Mouse (Mus musculus): ENCODE results near the gene Phf5a. TPM values are rescaled to one million over a fixed set of nuclear protein-coding genes. Genes with fewer than 3 reads are reported as not detected.

The Phf5a gene
- polyA plus RNA-seq, 1 experiment from 2014 or later, result 237 TPM

DNA sequence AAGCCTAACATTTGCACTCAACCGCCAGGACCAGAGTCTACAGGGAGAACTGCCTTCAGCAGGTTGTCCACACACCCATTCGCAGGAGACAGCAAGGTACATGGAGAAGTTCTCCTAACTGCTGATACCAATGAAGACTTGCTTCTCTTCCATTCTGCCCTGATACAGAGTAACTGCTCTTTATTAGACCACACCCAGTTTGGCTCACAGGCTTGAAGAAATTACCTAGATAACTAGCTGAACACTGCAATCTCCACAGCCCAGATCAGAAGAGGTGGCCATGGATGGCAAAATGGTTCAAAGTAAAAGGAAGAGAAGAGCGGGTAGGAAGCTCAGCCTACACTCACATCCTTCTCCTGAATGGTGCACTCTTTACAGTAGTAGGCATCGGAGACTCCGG, 1.7 kb downstream of the Phf5a start:
- no peaks in the 10 kb centered on the region for H3K9me3 ChIP-seq (ENCODE audit: control insufficient read depth, low read length)
- peak; percentile 57 for ATAC-seq (replicated peaks; ENCODE audit: low FRiP score)
- 91% methylated on average over 5 of the region's 5 CpGs for WGBS
- H3K9ac ChIP-seq (ENCODE audit: low read depth, low read length), result peak overlapping the region; percentile 32
- peaks cover 13% of the 10 kb centered on the region for H3K4me1 ChIP-seq (replicated peaks; ENCODE audit: control insufficient read depth, insufficient read depth, low read length)
- no peaks in the 10 kb centered on the region for H3K27me3 ChIP-seq (replicated peaks; ENCODE audit: control insufficient read depth, insufficient read depth, low read length)
- peak overlapping the region; percentile 94; the same call in 1 of the 2 replicates for H3K4me3 ChIP-seq (ENCODE audit: low read depth, low read length)
- DNase-seq (ENCODE audit: low spot score), result no peak
- peaks cover 44% of the 10 kb centered on the region for H3K36me3 ChIP-seq (ENCODE audit: control insufficient read depth, insufficient read depth, low read length)
- H3K27ac ChIP-seq (ENCODE audit: low read depth, low read length), result peak overlapping the region; percentile 79
- H3K4me2 ChIP-seq, result peak overlapping the region; percentile 77

DNA sequence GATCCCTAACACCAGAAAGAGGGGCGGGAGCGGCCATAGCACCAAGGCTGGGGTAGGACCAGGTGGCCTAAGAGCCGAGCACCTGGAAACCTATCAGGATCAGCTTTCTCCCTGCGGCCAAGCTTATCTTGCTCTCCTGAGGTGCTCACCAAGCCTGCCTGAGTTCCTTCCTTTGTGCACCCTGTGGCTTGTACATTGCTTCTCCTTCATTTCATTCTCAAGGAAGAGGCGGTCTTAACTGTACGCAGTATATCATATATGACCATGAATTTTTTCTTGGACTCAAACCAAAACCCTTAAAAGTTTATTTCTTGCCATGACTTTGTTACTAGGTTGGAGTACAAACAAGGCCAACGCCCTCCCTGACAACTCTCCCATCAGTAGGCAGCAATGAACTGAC, 7.5 kb downstream of the Phf5a start:
- H3K4me1 ChIP-seq (replicated peaks; ENCODE audit: control insufficient read depth, insufficient read depth, low read length), result peaks cover 3% of the 10 kb centered on the region; the same call in 1 of the 2 replicates
- no peak overlapping the region for H3K9ac ChIP-seq (ENCODE audit: low read depth, low read length)
- no peaks in the 10 kb centered on the region for H3K27me3 ChIP-seq (replicated peaks; ENCODE audit: control insufficient read depth, insufficient read depth, low read length)
- ATAC-seq (replicated peaks; ENCODE audit: low FRiP score) (no peak), DNase-seq (ENCODE audit: low spot score) (no peak)
- H3K27ac ChIP-seq (ENCODE audit: low read depth, low read length), result no peak overlapping the region
- no peak overlapping the region for H3K4me3 ChIP-seq (ENCODE audit: low read depth, low read length)
- H3K36me3 ChIP-seq (ENCODE audit: control insufficient read depth, insufficient read depth, low read length), result peaks cover 31% of the 10 kb centered on the region
- WGBS, result 85% methylated on average over 7 of the region's 7 CpGs
- no peak overlapping the region for H3K4me2 ChIP-seq
- H3K9me3 ChIP-seq (ENCODE audit: control insufficient read depth, low read length), result no peaks in the 10 kb centered on the region

- WGBS, result 39% methylated on average over 8 of the region's 8 CpGs
- Histone ChIP-seq H3K27ac (ENCODE audit: low read depth, low read length) (peak overlapping the region; percentile 53; the same call in 1 of the 2 replicates), H3K9me3 (ENCODE audit: control insufficient read depth, low read length) (no peaks in the 10 kb centered on the region), H3K36me3 (ENCODE audit: control insufficient read depth, insufficient read depth, low read length) (peaks cover 5% of the 10 kb centered on the region), H3K4me2 (peak overlapping the region; percentile 98), H3K4me1 (replicated peaks; ENCODE audit: control insufficient read depth, insufficient read depth, low read length) (0 out of 2 replicates have a peak, but pooled peaks cover 6% of the 10 kb centered on the region), H3K9ac (ENCODE audit: low read depth, low read length) (no peak overlapping the region), H3K27me3 (replicated peaks; ENCODE audit: control insufficient read depth, insufficient read depth, low read length) (no peaks in the 10 kb centered on the region), H3K4me3 (ENCODE audit: low read depth, low read length) (peak overlapping the region; percentile 90; the same call in 1 of the 2 replicates)
- DNase-seq (ENCODE audit: low spot score), result no peak
- no peak for ATAC-seq (replicated peaks; ENCODE audit: low FRiP score)
Observed at GRCm38 (mm10) chr15:81860471-81861135, 11.1 kb downstream of the Phf5a start.

DNA sequence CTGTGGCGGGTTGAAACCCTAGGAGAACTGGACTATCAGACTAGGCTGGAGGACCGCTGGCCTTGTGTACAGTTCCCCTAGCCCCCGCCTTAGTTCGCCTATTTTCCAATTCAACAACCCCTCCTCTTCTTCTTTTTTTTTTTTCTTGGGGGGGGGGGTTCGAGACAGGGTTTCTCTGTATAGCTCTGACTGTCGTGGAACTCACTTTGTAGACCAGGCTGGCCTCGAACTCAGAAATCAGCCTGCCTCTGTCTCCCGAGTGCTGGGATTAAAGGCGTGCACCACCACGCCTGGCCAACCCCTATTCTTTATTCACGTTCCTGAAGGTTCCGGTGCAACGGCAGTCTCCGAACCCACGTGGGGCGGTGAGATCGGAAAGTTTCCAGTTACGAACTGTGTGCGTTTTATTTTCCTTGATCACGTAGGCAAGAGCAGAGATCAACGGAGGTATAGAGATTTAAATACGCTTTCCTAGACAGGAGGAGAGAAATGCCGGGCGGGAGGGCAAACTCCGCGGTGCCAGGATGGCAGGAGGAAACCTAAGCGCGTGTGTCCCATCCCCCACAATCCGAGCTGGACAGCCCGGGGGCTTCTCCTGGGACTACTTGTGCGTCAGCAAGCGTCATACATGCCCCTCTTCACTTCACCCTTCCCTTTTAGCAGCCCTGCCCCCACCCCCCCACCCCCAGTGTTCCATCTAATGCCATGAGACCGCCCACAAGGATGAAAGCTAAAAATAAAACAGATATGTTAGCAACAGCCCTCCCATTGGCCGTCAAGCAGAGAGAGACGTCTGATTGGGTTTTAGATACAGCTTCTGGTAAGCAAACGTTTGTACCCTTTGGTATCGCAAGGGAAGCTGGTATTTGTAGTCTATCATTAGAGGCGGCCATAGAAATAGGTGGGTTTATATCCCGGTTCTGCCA, 12.1 kb downstream of the Phf5a start:
- Histone ChIP-seq H3K27me3 (replicated peaks; ENCODE audit: control insufficient read depth, insufficient read depth, low read length) (no peaks in the 10 kb centered on the region), H3K27ac (ENCODE audit: low read depth, low read length) (peak overlapping the region; percentile 94), H3K4me2 (peak overlapping the region; percentile 98), H3K4me1 (replicated peaks; ENCODE audit: control insufficient read depth, insufficient read depth, low read length) (peaks cover 9% of the 10 kb centered on the region; the same call in 1 of the 2 replicates), H3K36me3 (ENCODE audit: control insufficient read depth, insufficient read depth, low read length) (no peaks in the 10 kb centered on the region), H3K4me3 (ENCODE audit: low read depth, low read length) (peak overlapping the region; percentile 90), H3K9ac (ENCODE audit: low read depth, low read length) (peak overlapping the region; percentile 84), H3K9me3 (ENCODE audit: control insufficient read depth, low read length) (no peaks in the 10 kb centered on the region)
- DNase-seq (ENCODE audit: low spot score) (peak; percentile 86), ATAC-seq (replicated peaks; ENCODE audit: low FRiP score) (peak; percentile 79)
- 1% methylated on average over 39 of the region's 39 CpGs for WGBS

- peaks cover 9% of the 10 kb centered on the region; the same call in 1 of the 2 replicates for H3K4me1 ChIP-seq (replicated peaks; ENCODE audit: control insufficient read depth, insufficient read depth, low read length)
- peak within 1 kb of the TSS; percentile 84 for H3K9ac ChIP-seq (ENCODE audit: low read depth, low read length)
- H3K36me3 ChIP-seq (ENCODE audit: control insufficient read depth, insufficient read depth, low read length), result peaks cover 2% of the 10 kb centered on the region; the same call in 1 of the 2 replicates
- H3K4me3 ChIP-seq (ENCODE audit: low read depth, low read length), result peak within 1 kb of the TSS; percentile 90
- no peaks in the 10 kb centered on the region for H3K27me3 ChIP-seq (replicated peaks; ENCODE audit: control insufficient read depth, insufficient read depth, low read length)
- peak within 1 kb of the TSS; percentile 94 for H3K27ac ChIP-seq (ENCODE audit: low read depth, low read length)
- DNase-seq (ENCODE audit: low spot score), result peak; percentile 73
- under 1% methylated on average over 44 of the region's 44 CpGs for WGBS
- ATAC-seq (replicated peaks; ENCODE audit: low FRiP score), result 0 out of 2 replicates have a peak, but pooled peaks have one; percentile 3
- H3K9me3 ChIP-seq (ENCODE audit: control insufficient read depth, low read length), result no peaks in the 10 kb centered on the region
- peak within 1 kb of the TSS; percentile 98 for H3K4me2 ChIP-seq
Observed at GRCm38 (mm10) chr15:81858517-81859329, 13.0 kb downstream of the Phf5a start, which contains the start of gene Tob2. Gene Tob2 (minus strand): TSS chr15:81858796.

DNA sequence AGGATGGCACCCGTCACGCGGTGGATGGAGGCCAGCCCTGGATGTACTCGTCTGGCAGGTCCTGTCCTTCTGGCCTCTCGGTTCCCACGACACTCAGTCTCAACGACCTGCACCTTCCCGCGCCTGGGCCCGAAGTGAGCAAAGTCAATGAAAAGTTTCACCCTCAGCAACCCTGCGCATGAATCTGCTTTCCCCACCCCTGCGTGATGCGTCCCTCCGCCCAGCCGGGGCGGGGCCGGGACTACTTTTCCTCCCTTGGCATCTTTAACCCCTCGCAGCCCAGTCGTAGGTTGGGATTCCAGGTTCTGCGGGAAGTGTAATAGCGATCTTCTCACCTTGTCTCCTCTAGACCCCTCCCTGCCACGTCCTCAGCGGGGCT, 13.6 kb downstream of the Phf5a start:
- under 1% methylated on average over 23 of the region's 23 CpGs for WGBS
- H3K27me3 ChIP-seq (replicated peaks; ENCODE audit: control insufficient read depth, insufficient read depth, low read length), result no peaks in the 10 kb centered on the region
- ATAC-seq (replicated peaks; ENCODE audit: low FRiP score) (peak; percentile 37), DNase-seq (ENCODE audit: low spot score) (peak; percentile 95)
- H3K4me1 ChIP-seq (replicated peaks; ENCODE audit: control insufficient read depth, insufficient read depth, low read length), result peaks cover 9% of the 10 kb centered on the region; the same call in 1 of the 2 replicates
- peak overlapping the region; percentile 84 for H3K9ac ChIP-seq (ENCODE audit: low read depth, low read length)
- peak overlapping the region; percentile 98 for H3K4me2 ChIP-seq
- H3K27ac ChIP-seq (ENCODE audit: low read depth, low read length), result peak overlapping the region; percentile 94
- peaks cover 2% of the 10 kb centered on the region; the same call in 1 of the 2 replicates for H3K36me3 ChIP-seq (ENCODE audit: control insufficient read depth, insufficient read depth, low read length)
- H3K9me3 ChIP-seq (ENCODE audit: control insufficient read depth, low read length), result no peaks in the 10 kb centered on the region
- peak overlapping the region; percentile 90 for H3K4me3 ChIP-seq (ENCODE audit: low read depth, low read length)

DNA sequence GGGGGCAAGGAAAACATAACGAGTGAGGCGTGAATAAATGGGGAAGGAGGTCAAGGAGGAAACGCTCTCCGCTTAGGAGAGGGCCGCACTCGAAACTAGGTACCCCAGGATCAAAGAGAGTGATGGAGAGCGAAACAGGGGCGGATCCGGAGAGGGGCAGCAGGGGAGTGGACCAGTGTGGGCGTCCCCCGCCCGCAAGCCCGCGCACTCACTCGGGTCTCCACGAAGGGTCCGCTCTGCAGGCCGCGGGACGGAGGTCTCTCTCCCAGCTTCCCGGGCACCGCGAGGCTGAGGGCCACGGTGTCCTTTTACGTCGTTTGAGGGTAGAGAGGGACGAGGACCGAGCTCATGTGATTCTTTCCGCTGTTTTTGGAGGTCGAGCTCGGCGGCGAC, 14.0 kb downstream of the Phf5a start:
- peak; percentile 22; the same call in 1 of the 2 replicates for ATAC-seq (replicated peaks; ENCODE audit: low FRiP score)
- WGBS, result under 1% methylated on average over 33 of the region's 33 CpGs

More for the DNA sequence above, 14.0 kb downstream of the Phf5a start:
- H3K9me3 ChIP-seq (ENCODE audit: control insufficient read depth, low read length), result no peaks in the 10 kb centered on the region
- peak overlapping the region; percentile 94 for H3K27ac ChIP-seq (ENCODE audit: low read depth, low read length)
- peak overlapping the region; percentile 84 for H3K9ac ChIP-seq (ENCODE audit: low read depth, low read length)
- H3K27me3 ChIP-seq (replicated peaks; ENCODE audit: control insufficient read depth, insufficient read depth, low read length), result no peaks in the 10 kb centered on the region
- H3K4me3 ChIP-seq (ENCODE audit: low read depth, low read length), result peak overlapping the region; percentile 90
- peaks cover 2% of the 10 kb centered on the region; the same call in 1 of the 2 replicates for H3K36me3 ChIP-seq (ENCODE audit: control insufficient read depth, insufficient read depth, low read length)
- no peak for DNase-seq (ENCODE audit: low spot score)
- H3K4me1 ChIP-seq (replicated peaks; ENCODE audit: control insufficient read depth, insufficient read depth, low read length), result peaks cover 9% of the 10 kb centered on the region; the same call in 1 of the 2 replicates
- H3K4me2 ChIP-seq, result peak overlapping the region; percentile 98
